Mouse (Mus musculus) hindbrain, embryonic 11.5 days (tissue): Measurements from ENCODE around the gene Vpreb3. TPM values are rescaled to one million over a fixed set of nuclear protein-coding genes. Genes with fewer than 3 reads are reported as not detected.

Experiments used
- ATAC-seq: fragments of 200-750 bp; cut with Nextera tagmentation; 2 replicates; pipeline ENCODE4 v1.8.0; 2017; ENCODE audit warnings: mild to moderate bottlenecking, moderate TSS enrichment, moderate library complexity; ENCODE audit not compliant: low FRiP score
- DNase-seq: peaks from one replicate; pipeline ENCODE4 v3.0.0-alpha.2; 2015; ENCODE audit warnings: low spot score
- H3K27ac ChIP-seq: fragments of 300-500 bp; sonication (generic); 2 replicates; pipeline ENCODE4 v1.5.1; 2014; ENCODE audit warnings: mild to moderate bottlenecking, low read depth, low read length
- H3K27me3 ChIP-seq: fragments of 300-500 bp; sonication (generic); 2 replicates; pipeline ENCODE4 v1.6.1; 2014; ENCODE audit warnings: mild to moderate bottlenecking, low read length, moderate library complexity, mixed read lengths; ENCODE audit not compliant: control insufficient read depth, insufficient read depth
- H3K36me3 ChIP-seq: fragments of 300-500 bp; sonication (generic); 2 replicates; pipeline ENCODE4 v1.6.1; 2014; ENCODE audit warnings: mild to moderate bottlenecking, low read length, moderate library complexity, mixed read lengths; ENCODE audit not compliant: control insufficient read depth, insufficient read depth
- H3K4me1 ChIP-seq: fragments of 300-500 bp; sonication (generic); replicated peaks from 2 replicates; pipeline ENCODE4 v1.6.1; 2014; ENCODE audit warnings: low read length, mixed read lengths; ENCODE audit not compliant: control insufficient read depth, insufficient read depth
- H3K4me2 ChIP-seq: fragments of 300-500 bp; sonication (generic); replicated peaks from 2 replicates; pipeline ENCODE4 v1.6.1; 2014; ENCODE audit warnings: mild to moderate bottlenecking, low read depth, low read length
- H3K4me3 ChIP-seq: fragments of 300-500 bp; sonication (generic); 2 replicates; pipeline ENCODE4 v1.5.1; 2014; ENCODE audit warnings: low read depth, low read length
- H3K9ac ChIP-seq: fragments of 300-500 bp; sonication (generic); 2 replicates; pipeline ENCODE4 v1.6.1; 2014; ENCODE audit warnings: low read depth, low read length
- H3K9me3 ChIP-seq: fragments of 300-500 bp; sonication (generic); 2 replicates; pipeline ENCODE4 v1.6.1; 2016; ENCODE audit warnings: low read length; ENCODE audit not compliant: control insufficient read depth
- WGBS: fragments of 180-500 bp; shearing (Covaris S2); extraction: QIAGEN DNeasy Blood & Tissue Kit; methylation state at CpG from one replicate; pipeline ENCODE4 v1.1.7; 2014; 5-methylcytosine and 5-hydroxymethylcytosine counted together
- polyA plus RNA-seq: library from polyadenylated mRNA; unstranded; fragments of >200 nt; fragmentation: Nextera tagmentation; extraction: Ambion mirVana; gene quantifications from 2 replicates; pipeline ENCODE4 v1.2.1, GENCODE M21; 2014

The Vpreb3 gene
- polyA plus RNA-seq: 0.43 TPM in 1 of 2 replicates, not detected in the other

DNA sequence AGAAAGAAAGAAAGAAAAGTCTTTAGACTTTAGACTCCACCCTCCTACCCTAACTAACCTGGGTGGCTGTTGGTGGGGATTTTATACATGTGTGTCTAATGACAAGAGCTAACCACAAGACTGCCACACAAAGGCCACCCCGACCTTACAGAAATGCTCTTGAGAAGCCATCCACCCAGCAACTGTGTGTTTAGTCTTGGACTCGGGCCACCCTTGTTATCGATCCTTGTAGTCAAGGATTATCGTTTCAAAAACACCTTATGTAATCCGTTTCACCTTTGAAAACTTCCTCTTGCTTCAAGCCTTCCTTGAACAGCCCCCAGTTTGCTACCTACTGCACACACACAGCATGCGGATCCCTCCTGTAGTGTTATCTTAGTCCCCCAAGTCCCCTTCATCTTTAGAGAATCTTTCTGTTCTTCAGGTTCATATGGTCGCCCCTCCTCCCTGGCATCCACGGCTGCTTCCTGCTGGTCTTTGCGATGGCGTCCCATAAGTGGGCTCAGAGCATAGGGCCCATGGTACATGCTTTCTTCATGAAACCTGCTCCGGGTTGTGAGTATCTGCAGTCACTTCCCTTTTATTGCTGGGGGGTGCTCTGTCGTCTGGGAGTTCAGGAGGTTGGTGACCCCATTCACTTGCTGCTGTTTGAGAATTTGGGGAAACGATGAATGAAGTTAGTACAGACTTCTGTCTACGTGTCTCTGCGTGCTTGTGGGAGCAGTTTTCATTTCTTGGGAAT, at the start of gene Vpreb3:
TSS of gene Vpreb3 (plus strand) at position 322 of the 742 bp plus-strand sequence.
- Histone ChIP-seq H3K4me2 (no peak within 1 kb of the TSS; the same call in 1 of the 2 replicates), H3K27ac (peak within 1 kb of the TSS; percentile 54; the same call in 1 of the 2 replicates)
- DNase-seq: no peak

DNA sequence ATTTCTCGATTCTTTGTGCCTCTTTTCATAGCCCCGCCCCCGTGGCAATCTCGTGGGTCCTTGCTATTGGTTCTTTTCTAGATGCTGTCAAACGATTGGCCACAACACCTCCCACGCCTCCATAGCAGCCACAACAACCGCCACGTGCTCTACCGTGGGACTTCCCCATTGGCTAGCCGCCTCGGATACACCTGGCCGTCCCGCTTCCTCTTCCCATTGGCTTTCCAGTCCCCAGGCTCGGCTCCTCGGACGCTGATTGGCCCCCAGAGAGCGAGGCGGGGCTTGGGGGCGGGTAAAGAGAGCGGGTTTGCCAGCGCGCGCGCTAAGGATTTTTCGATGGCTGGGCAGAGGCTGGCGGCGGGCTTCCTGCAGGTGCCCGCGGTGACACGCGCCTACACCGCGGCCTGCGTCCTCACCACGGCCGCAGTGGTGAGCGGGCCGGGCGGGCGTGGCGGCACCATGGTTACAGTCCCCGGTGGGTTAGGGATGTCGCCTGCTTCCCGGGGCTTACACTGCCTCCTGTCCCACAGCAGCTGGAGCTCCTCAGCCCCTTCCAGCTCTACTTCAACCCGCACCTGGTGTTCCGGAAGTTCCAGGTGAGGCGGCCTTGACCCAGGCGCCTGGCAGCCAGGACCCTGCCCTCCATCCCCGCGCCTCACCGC, 49.6 kb upstream of the Vpreb3 start, which contains the start of gene Derl3:
TSS of gene Derl3 (plus strand) at position 325 of the 662 bp plus-strand sequence.
- H3K4me2 ChIP-seq: peak within 1 kb of the TSS; percentile 80
- no peaks in the 10 kb centered on the region for H3K9me3 ChIP-seq
- H3K4me1 ChIP-seq: peaks cover 2% of the 10 kb centered on the region; the same call in 1 of the 2 replicates
- H3K36me3 ChIP-seq: peaks cover 10% of the 10 kb centered on the region
- under 1% methylated on average over 47 of the region's 51 CpGs for WGBS
- DNase-seq (peak; percentile 96), ATAC-seq (peak; percentile 99)
- no peak within 1 kb of the TSS for H3K27ac ChIP-seq
- no peaks in the 10 kb centered on the region for H3K27me3 ChIP-seq
- peak within 1 kb of the TSS; percentile 40; the same call in 1 of the 2 replicates for H3K9ac ChIP-seq
- peak within 1 kb of the TSS; percentile 28 for H3K4me3 ChIP-seq

More for the DNA sequence above, at the start of gene Vpreb3:
- Histone ChIP-seq H3K27me3 (no peaks in the 10 kb centered on the region), H3K4me3 (no peak within 1 kb of the TSS), H3K4me1 (peaks cover 3% of the 10 kb centered on the region; the same call in 1 of the 2 replicates), H3K9ac (no peak within 1 kb of the TSS), H3K9me3 (no peaks in the 10 kb centered on the region), H3K36me3 (no peaks in the 10 kb centered on the region)
- no peak for ATAC-seq
- 79% methylated on average over 15 of the region's 15 CpGs for WGBS

DNA sequence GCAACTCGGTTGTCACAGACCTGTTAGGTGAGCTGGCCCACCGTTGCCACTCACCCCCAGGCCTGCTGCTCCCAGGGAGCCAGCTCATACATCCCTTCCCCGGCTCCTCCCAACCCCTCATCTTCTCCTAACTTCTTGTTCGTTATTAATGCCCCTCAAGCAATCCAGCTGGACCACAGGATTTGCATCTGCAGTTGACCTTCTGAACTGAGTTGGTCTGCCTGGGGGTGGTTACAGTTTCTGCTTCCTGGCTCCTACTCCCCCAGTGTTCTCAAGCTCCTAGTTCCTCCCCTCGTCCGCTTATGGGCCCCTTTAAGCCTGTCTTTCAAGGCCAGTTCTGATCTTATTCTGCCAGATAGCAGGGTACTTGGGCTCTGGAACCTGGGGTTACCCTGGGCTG, 48.3 kb upstream of the Vpreb3 start:
- Histone ChIP-seq H3K36me3 (peaks cover 10% of the 10 kb centered on the region), H3K9ac (no peak overlapping the region)
- 75% methylated on average over 6 of the region's 6 CpGs for WGBS

DNA sequence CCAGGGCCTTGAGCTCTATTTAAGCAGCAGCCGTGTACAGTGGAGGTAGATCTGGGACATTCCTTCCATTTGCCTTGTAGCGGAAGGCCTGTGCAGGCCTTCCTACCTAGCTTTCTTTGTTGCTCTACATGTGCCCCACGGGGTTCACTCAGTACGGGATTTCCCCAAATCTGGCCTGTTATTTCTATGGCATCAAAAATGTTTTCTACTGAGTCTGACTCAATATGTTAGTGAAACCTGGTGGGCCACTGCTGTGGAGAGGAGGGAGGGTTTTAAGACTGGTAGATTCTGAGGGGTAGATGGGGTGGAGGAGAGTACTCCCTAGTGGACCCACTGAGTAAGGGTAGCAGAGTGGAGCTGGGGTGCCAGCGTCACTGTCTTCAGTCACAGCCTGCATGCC, 47.1 kb upstream of the Vpreb3 start:
- DNase-seq: no peak
- 99% methylated on average over 5 of the region's 5 CpGs for WGBS
- H3K27me3 ChIP-seq: no peaks in the 10 kb centered on the region
- H3K4me3 ChIP-seq: no peak overlapping the region
- no peak overlapping the region for H3K9ac ChIP-seq
- no peak overlapping the region for H3K4me2 ChIP-seq
- H3K9me3 ChIP-seq: no peaks in the 10 kb centered on the region
- peaks cover 10% of the 10 kb centered on the region for H3K36me3 ChIP-seq
- H3K27ac ChIP-seq: no peak overlapping the region
- ATAC-seq: no peak
- peaks cover 2% of the 10 kb centered on the region; the same call in 1 of the 2 replicates for H3K4me1 ChIP-seq

More for the DNA sequence above, 48.3 kb upstream of the Vpreb3 start:
- H3K4me1 ChIP-seq: peaks cover 2% of the 10 kb centered on the region; the same call in 1 of the 2 replicates
- no peak for ATAC-seq
- no peaks in the 10 kb centered on the region for H3K27me3 ChIP-seq
- no peak overlapping the region for H3K4me3 ChIP-seq
- no peak overlapping the region for H3K4me2 ChIP-seq
- no peak for DNase-seq
- H3K9me3 ChIP-seq: no peaks in the 10 kb centered on the region
- H3K27ac ChIP-seq: no peak overlapping the region

DNA sequence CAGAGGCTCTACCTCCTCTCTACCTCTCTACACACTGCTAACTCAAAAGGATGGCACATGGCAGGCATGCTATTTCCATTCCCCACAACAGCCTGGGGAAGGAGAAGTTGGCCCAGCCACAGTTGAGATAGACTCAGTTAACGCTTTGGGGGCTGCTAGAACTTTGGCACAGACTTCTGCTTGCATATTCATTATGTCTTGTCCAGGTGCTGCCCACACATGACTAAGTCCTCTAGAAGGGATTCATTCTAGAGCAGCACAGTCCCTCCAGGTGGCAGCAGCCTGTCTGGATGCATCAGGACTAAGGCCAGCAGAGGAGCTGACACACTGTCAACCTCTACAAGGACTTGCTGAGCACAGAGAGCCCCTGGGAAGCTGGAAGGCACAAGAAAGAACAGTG, 46.6 kb upstream of the Vpreb3 start:
- H3K27ac ChIP-seq: no peak overlapping the region
- DNase-seq: no peak
- H3K4me3 ChIP-seq: no peak overlapping the region
- ATAC-seq: no peak
- H3K4me1 ChIP-seq: peaks cover 2% of the 10 kb centered on the region; the same call in 1 of the 2 replicates
- no peak overlapping the region for H3K9ac ChIP-seq
- peaks cover 10% of the 10 kb centered on the region for H3K36me3 ChIP-seq
- no peak overlapping the region for H3K4me2 ChIP-seq
- H3K27me3 ChIP-seq: no peaks in the 10 kb centered on the region
- 95% methylated on average over 1 of the region's 1 CpGs for WGBS
- H3K9me3 ChIP-seq: no peaks in the 10 kb centered on the region

DNA sequence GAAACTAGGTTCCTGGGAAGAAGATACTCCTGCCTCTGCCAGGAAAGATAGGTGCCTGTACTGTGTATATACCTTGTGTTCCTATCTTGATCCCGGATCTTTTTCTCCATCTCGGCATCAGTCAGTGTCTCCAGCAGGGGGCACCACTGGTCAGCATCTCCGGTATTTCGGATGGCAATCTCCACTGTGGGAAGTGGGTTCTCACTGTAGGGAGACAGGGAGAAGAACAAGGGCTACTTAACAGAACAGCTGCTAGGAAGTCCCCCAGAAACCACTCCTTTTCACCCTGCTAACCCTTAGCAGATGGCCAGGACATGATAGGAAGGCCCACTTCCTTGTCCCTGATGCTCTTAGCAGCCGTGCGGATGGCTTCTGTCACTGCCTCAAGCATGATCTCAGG, 45.5 kb upstream of the Vpreb3 start:
- H3K4me3 ChIP-seq: no peak overlapping the region
- no peak overlapping the region for H3K9ac ChIP-seq
- WGBS: 44% methylated on average over 6 of the region's 6 CpGs
- peaks cover 14% of the 10 kb centered on the region for H3K36me3 ChIP-seq
- H3K4me2 ChIP-seq: no peak overlapping the region
- ATAC-seq: no peak
- no peaks in the 10 kb centered on the region for H3K27me3 ChIP-seq
- H3K4me1 ChIP-seq: peaks cover 2% of the 10 kb centered on the region; the same call in 1 of the 2 replicates
- H3K9me3 ChIP-seq: no peaks in the 10 kb centered on the region
- DNase-seq: peak; percentile 85
- H3K27ac ChIP-seq: no peak overlapping the region

DNA sequence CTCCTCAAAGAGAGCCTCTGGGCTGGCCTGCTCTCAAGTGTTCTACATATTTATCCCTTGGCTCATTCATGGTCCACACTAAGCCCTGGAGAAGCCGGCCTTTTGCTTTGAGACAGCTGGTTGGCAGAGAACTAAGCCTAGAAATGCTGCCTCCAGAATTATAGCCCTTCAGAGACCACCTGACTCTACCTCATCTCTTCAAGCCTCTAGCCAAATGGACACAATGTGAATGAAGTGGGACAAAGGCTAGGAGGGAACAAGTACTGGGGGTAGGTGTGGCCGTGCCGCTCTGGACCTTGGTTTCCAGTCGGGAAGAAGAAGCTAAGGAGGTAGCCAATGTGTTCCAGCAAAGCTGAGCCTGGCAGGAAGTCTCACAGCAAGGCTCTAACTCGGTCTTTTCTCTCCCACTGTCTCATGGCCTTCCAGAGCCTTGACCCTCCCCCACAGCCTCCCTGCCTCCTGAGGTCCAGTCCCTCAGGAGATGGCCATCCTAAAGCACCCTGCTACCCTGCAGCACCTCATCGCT, 44.8 kb upstream of the Vpreb3 start:
- no peaks in the 10 kb centered on the region for H3K27me3 ChIP-seq
- no peak overlapping the region for H3K4me3 ChIP-seq
- H3K4me2 ChIP-seq: no peak overlapping the region
- no peak overlapping the region for H3K27ac ChIP-seq
- H3K9me3 ChIP-seq: no peaks in the 10 kb centered on the region
- no peak for DNase-seq
- peaks cover 2% of the 10 kb centered on the region; the same call in 1 of the 2 replicates for H3K4me1 ChIP-seq
- WGBS: 81% methylated on average over 6 of the region's 6 CpGs
- H3K9ac ChIP-seq: no peak overlapping the region
- peaks cover 20% of the 10 kb centered on the region for H3K36me3 ChIP-seq
- ATAC-seq: no peak

DNA sequence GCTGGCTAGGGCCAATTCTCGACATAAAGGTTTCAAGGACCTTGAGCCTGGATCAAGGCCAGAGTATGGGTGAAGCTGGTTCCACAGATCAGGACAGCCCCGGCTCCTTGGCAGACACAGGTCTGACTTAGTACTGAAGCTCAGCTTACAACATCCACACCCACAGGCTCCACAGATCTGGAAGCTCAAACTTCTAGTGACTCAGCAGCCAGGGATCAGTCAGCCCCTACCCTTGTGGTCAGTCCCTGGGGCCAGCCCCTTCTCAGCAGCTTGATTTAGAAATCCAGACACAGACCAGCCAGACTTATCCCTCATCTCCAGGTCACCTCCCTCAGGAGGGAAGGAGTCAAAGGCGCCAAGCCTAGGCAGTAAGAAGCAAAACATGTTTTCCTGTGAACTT, 44.0 kb upstream of the Vpreb3 start:
- DNase-seq: no peak
- Histone ChIP-seq H3K36me3 (peaks cover 22% of the 10 kb centered on the region), H3K27ac (no peak overlapping the region), H3K9me3 (no peaks in the 10 kb centered on the region), H3K4me1 (peaks cover under 1% of the 10 kb centered on the region; the same call in 1 of the 2 replicates), H3K27me3 (no peaks in the 10 kb centered on the region), H3K4me2 (no peak overlapping the region), H3K4me3 (no peak overlapping the region), H3K9ac (no peak overlapping the region)
- WGBS: 76% methylated on average over 3 of the region's 3 CpGs
- no peak for ATAC-seq
